Mouse (Mus musculus) bone marrow macrophage, adult 2 months (primary cell): Measurements from ENCODE around the gene Amigo2.

Experiments used
- CTCF ChIP-seq: IDR thresholded peaks from 2 replicates; pipeline ENCODE4 v1.5.1; 2012; ENCODE audit warnings: low read depth, mild to moderate bottlenecking, low read length, moderate library complexity
- POLR2A ChIP-seq: IDR thresholded peaks from 2 replicates; pipeline ENCODE4 v1.6.1; 2012; ENCODE audit warnings: mild to moderate bottlenecking, low read depth, low read length, borderline replicate concordance

- TF ChIP-seq CTCF (no peak), POLR2A (no peak)
Observed at GRCm38 (mm10) chr15:97288690-97289089, 41.6 kb upstream of the Amigo2 start.
